Mouse (Mus musculus) limb, embryonic 13.5 days (tissue): ENCODE data around the gene Ahsa2. TPM values are rescaled to one million over a fixed set of nuclear protein-coding genes. Genes with fewer than 3 reads are reported as not detected.
"Not testable (repeated sequence)": the region's sequence is repeated elsewhere in the genome, so short reads cannot be mapped to it uniquely, and the experiment has no call there.

Experiments
- ATAC-seq: fragments of 200-750 bp; cut with Nextera tagmentation; 2 replicates; pipeline ENCODE4 v1.8.0; 2017; ENCODE audit warnings: low read depth, moderate number of reproducible peaks, moderate TSS enrichment; ENCODE audit not compliant: low FRiP score
- H3K27ac ChIP-seq: fragments of 300-500 bp; sonication (generic); 2 replicates; pipeline ENCODE4 v1.5.1; 2015; ENCODE audit warnings: inconsistent platforms, mild to moderate bottlenecking, moderate library complexity
- H3K27me3 ChIP-seq: fragments of 300-500 bp; sonication (generic); 2 replicates; pipeline ENCODE4 v1.6.1; 2015; ENCODE audit warnings: mild to moderate bottlenecking, inconsistent platforms
- H3K36me3 ChIP-seq: fragments of 300-500 bp; sonication (generic); 2 replicates; pipeline ENCODE4 v1.6.1; 2015; ENCODE audit warnings: inconsistent platforms, mild to moderate bottlenecking, moderate library complexity
- H3K4me1 ChIP-seq: fragments of 300-500 bp; sonication (generic); 2 replicates; pipeline ENCODE4 v1.6.1; 2015; ENCODE audit warnings: inconsistent platforms
- H3K4me2 ChIP-seq: fragments of 300-500 bp; sonication (generic); replicated peaks from 2 replicates; pipeline ENCODE4 v1.6.1; 2015; ENCODE audit warnings: inconsistent platforms, mild to moderate bottlenecking, moderate library complexity
- H3K4me3 ChIP-seq: fragments of 300-500 bp; sonication (generic); 2 replicates; pipeline ENCODE4 v1.5.1; 2015; ENCODE audit warnings: moderate library complexity, mild to moderate bottlenecking, inconsistent platforms
- H3K9ac ChIP-seq: fragments of 300-500 bp; sonication (generic); 2 replicates; pipeline ENCODE4 v1.6.1; 2015; ENCODE audit warnings: mild to moderate bottlenecking, inconsistent platforms
- H3K9me3 ChIP-seq: fragments of 300-500 bp; sonication (generic); 2 replicates; pipeline ENCODE4 v1.6.1; 2016; ENCODE audit warnings: inconsistent platforms
- WGBS: fragments of 180-500 bp; shearing (Covaris S2); methylation state at CpG from one replicate; pipeline ENCODE4 v1.1.7; 2015; 5-methylcytosine and 5-hydroxymethylcytosine counted together
- microRNA-seq: library from miRNA; unstranded; fragments of <30 nt; microRNA quantifications from one replicate; pipeline ENCODE4, GENCODE M21; 2016
- polyA plus RNA-seq: library from polyadenylated mRNA; unstranded; fragments of >200 nt; fragmentation: Nextera tagmentation; extraction: Ambion mirVana; gene quantifications from 2 replicates; pipeline ENCODE4 v1.2.1, GENCODE M21; 2015

Ahsa2 gene
- polyA plus RNA-seq, 1 experiment from 2014 or later: 108 TPM

- Histone ChIP-seq H3K9ac (no peak overlapping the region), H3K27me3 (no peaks in the 10 kb centered on the region), H3K9me3 (no peaks in the 10 kb centered on the region), H3K4me2 (no peak overlapping the region), H3K4me3 (no peak overlapping the region), H3K27ac (no peak overlapping the region), H3K4me1 (peaks cover 3% of the 10 kb centered on the region; the same call in 1 of the 2 replicates), H3K36me3 (peaks cover 88% of the 10 kb centered on the region)
- no peak for ATAC-seq
- 91% methylated on average over 1 of the region's 1 CpGs for WGBS
These were observed 7.9 kb downstream of the Ahsa2 start for GRCm38 (mm10) chr11:23489955-23490354.

- H3K27me3 ChIP-seq, H3K9ac ChIP-seq, ATAC-seq, H3K4me3 ChIP-seq, H3K4me1 ChIP-seq, H3K4me2 ChIP-seq, H3K27ac ChIP-seq, H3K9me3 ChIP-seq: not testable (repeated sequence)
- 98% methylated on average over 2 of the region's 2 CpGs for WGBS
- peaks cover 41% of the 10 kb centered on the region for H3K36me3 ChIP-seq
These were observed 32.0 kb downstream of the Ahsa2 start for GRCm38 (mm10) chr11:23465862-23466261.

Small RNAs within 50 kb of the gene (microRNA-seq; reads per million reads assigned to microRNA genes)
- not detected for gene Gm47279

Other genes with a start within 250 kb of the Ahsa2 start
- 102 and 116 TPM in 2 replicates for gene Xpo1, start 242.0 kb downstream of the Ahsa2 start, polyA plus RNA-seq
- gene Usp34, start 191.1 kb downstream of the Ahsa2 start, polyA plus RNA-seq: 30.6 and 30.7 TPM in 2 replicates
- not detected in 2 replicates for gene 1700093K21Rik, start 23.1 kb upstream of the Ahsa2 start, polyA plus RNA-seq
- gene 0610010F05Rik, start 135.6 kb upstream of the Ahsa2 start, polyA plus RNA-seq: 23.4 and 24.1 TPM in 2 replicates
- gene Pus10, start 167.6 kb upstream of the Ahsa2 start, polyA plus RNA-seq: 24.4 and 27.5 TPM in 2 replicates
- gene Pex13, start 167.9 kb upstream of the Ahsa2 start, polyA plus RNA-seq: 37.5 and 41.7 TPM in 2 replicates